Mouse (Mus musculus) ovary, adult 10 weeks (tissue): ENCODE data around the gene Zw10. TPM values are rescaled to one million over a fixed set of nuclear protein-coding genes. Genes with fewer than 3 reads are reported as not detected.

Source experiments
- polyA plus RNA-seq: library from polyadenylated mRNA; stranded (reverse); fragments of 350-450 nt; fragmentation: Illumina TruSeq; extraction: RNeasy Lipid Tissue Mini Kit (QIAGEN cat#74804); gene quantifications from one replicate; pipeline ENCODE4 v1.2.3, GENCODE M21; 2014

Zw10 gene
- polyA plus RNA-seq, result 20.9 TPM

GRCm38 (mm10) chr9:49055333-49056205 is at the start of gene Zw10:
Gene Zw10 (plus strand): TSS chr9:49055613.

DNA sequence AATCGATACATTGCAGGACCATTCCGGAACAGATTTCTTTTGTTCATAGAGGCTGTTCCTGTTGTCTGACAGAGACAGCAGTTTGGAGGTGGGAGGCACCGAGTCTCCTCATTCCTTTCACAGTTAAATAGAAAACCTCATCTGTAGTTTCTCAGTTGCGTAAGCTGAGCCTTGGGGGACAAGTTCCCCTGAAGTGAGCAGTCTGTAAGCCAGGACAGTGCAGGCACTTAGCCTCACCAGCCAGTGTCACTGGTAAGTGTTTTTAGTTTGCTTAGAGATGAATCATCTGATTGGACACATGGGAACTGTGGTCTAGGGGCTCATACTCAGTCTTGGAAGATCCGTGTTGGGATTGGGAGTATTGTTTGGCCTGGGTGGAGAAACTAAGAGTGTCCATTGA is 25.7 kb downstream of the Zw10 start, which contains the start of gene Tmprss5:
Gene Tmprss5 (plus strand): TSS at position 154 of the 400 bp plus-strand sequence.

Other genes with a start within 250 kb of the Zw10 start
- 1.2 TPM for gene Zbtb16, start 219.4 kb upstream of the Zw10 start, polyA plus RNA-seq
- not detected for gene Htr3a, start 144.5 kb upstream of the Zw10 start, polyA plus RNA-seq
- gene Htr3b, start 90.6 kb upstream of the Zw10 start, polyA plus RNA-seq, result not detected
- gene Usp28, start 70.2 kb upstream of the Zw10 start, polyA plus RNA-seq, result 25.5 TPM
- not detected for gene Tmprss5, start 25.6 kb downstream of the Zw10 start, polyA plus RNA-seq
- not detected for gene Gm4894, start 194.9 kb downstream of the Zw10 start, polyA plus RNA-seq